Mouse (Mus musculus) neural tube, embryonic 13.5 days (tissue): ENCODE results near the gene Mkrn3. TPM values are rescaled to one million over a fixed set of nuclear protein-coding genes. Genes with fewer than 3 reads are reported as not detected.

Experiments used
- ATAC-seq: fragments of 200-750 bp; cut with Nextera tagmentation; 2 replicates; pipeline ENCODE4 v1.8.0; 2017; ENCODE audit warnings: low read depth, mild to moderate bottlenecking, moderate TSS enrichment, moderate library complexity
- H3K27ac ChIP-seq: fragments of 300-500 bp; sonication (generic); replicated peaks from 2 replicates; pipeline ENCODE4 v1.5.1; 2015; ENCODE audit warnings: moderate library complexity, mild to moderate bottlenecking, inconsistent platforms
- H3K27me3 ChIP-seq: fragments of 300-500 bp; sonication (generic); 2 replicates; pipeline ENCODE4 v1.6.1; 2015; ENCODE audit warnings: mild to moderate bottlenecking, inconsistent platforms
- H3K36me3 ChIP-seq: fragments of 300-500 bp; sonication (generic); 2 replicates; pipeline ENCODE4 v1.6.1; 2015; ENCODE audit warnings: mild to moderate bottlenecking, inconsistent platforms
- H3K4me1 ChIP-seq: fragments of 300-500 bp; sonication (generic); replicated peaks from 2 replicates; pipeline ENCODE4 v1.6.1; 2015; ENCODE audit warnings: inconsistent platforms
- H3K4me2 ChIP-seq: fragments of 300-500 bp; sonication (generic); 2 replicates; pipeline ENCODE4 v1.6.1; 2015; ENCODE audit warnings: inconsistent platforms, mild to moderate bottlenecking, moderate library complexity
- H3K4me3 ChIP-seq: fragments of 300-500 bp; sonication (generic); 2 replicates; pipeline ENCODE4 v1.5.1; 2015; ENCODE audit warnings: mild to moderate bottlenecking, inconsistent platforms
- H3K9ac ChIP-seq: fragments of 300-500 bp; sonication (generic); 2 replicates; pipeline ENCODE4 v1.6.1; 2015; ENCODE audit warnings: moderate library complexity, mild to moderate bottlenecking, inconsistent platforms
- H3K9me3 ChIP-seq: fragments of 300-500 bp; sonication (generic); 2 replicates; pipeline ENCODE4 v1.6.1; 2016; ENCODE audit warnings: inconsistent platforms
- WGBS: fragments of 180-500 bp; shearing (Covaris S2); methylation state at CpG from one replicate; pipeline ENCODE4 v1.1.7; 2015; 5-methylcytosine and 5-hydroxymethylcytosine counted together
- polyA plus RNA-seq: library from polyadenylated mRNA; unstranded; fragments of >200 nt; fragmentation: Nextera tagmentation; extraction: Ambion mirVana; gene quantifications from 2 replicates; pipeline ENCODE4 v1.2.1, GENCODE M21; 2015

Gene Mkrn3
- polyA plus RNA-seq, 1 experiment from 2014 or later = 14.4 TPM

DNA sequence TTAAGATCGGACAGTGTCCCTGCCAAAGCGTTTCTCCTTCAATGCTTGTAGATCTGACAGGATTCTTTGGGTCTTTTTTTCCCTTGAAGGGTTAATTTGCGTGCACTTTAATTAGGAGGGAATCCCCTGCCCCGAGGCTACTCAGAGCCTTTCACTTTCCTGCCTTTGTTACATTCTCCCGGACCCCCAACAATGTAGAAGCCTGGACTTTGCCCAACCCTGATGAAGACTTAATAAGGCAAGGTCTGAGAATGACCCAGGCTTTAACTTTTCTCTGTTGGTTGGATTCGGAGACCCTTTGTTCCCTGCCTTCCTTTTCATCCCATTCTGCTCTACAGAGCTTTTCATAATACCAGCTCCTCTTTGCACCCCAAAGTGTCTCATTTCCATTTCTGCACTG, 627 bp upstream of the Mkrn3 start:
- WGBS = 50% methylated on average over 6 of the region's 6 CpGs
- 0 out of 2 replicates have a peak, but pooled peaks have one; percentile 20 for ATAC-seq
- Histone ChIP-seq H3K4me1 (peaks cover 14% of the 10 kb centered on the region; the same call in 1 of the 2 replicates), H3K4me2 (peak overlapping the region; percentile 47), H3K27me3 (no peaks in the 10 kb centered on the region), H3K4me3 (peak overlapping the region; percentile 76), H3K36me3 (no peaks in the 10 kb centered on the region), H3K9ac (peak overlapping the region; percentile 67), H3K27ac (peak overlapping the region; percentile 86), H3K9me3 (0 out of 2 replicates have a peak, but pooled peaks cover 8% of the 10 kb centered on the region)

DNA sequence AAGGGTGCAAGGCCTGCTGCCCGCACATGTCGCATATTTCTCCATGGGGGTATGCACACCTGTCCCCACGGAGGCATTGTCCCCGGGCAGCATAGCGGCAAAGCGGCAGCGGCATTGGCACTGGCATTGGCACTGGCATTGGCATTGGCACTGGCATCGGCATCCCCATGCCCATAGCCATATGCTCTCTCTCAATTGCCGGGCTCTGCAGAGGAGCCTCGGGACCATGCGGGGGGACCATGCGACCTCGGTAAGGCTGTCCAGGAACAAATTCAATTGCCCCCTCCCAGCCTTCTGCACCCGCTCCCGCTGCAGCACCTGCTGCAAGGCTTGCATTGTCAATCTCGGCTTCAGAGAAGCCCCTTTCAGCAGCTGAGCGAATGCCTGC, 840 bp downstream of the Mkrn3 start:
- Histone ChIP-seq H3K4me1 (peaks cover 14% of the 10 kb centered on the region; the same call in 1 of the 2 replicates), H3K9me3 (0 out of 2 replicates have a peak, but pooled peaks cover 8% of the 10 kb centered on the region), H3K4me3 (peak overlapping the region; percentile 76), H3K36me3 (no peaks in the 10 kb centered on the region), H3K27me3 (no peaks in the 10 kb centered on the region), H3K27ac (peak overlapping the region; percentile 92), H3K4me2 (peak overlapping the region; percentile 78), H3K9ac (peak overlapping the region; percentile 89)
- ATAC-seq = peak; percentile 66
- 46% methylated on average over 17 of the region's 17 CpGs for WGBS

DNA sequence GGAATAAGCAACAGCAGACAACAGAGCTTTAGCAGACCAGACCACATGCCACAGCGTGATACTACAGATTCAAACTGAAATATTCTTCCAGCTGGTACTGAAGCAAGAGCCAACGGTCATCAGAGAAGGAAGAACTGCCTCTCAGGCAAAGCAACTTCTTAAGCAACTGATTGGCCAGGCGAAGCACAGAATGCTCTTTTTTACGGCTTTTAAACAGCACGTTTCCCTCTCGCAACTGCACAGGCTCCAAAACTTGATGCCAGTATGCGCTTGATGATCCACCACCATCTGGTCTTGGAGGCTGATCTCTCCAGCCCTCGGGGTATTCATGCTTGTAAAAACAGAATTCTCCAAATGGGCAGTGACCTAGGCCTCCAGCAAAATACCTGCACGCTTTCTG, 1.6 kb downstream of the Mkrn3 start:
- no peaks in the 10 kb centered on the region for H3K36me3 ChIP-seq
- H3K4me1 ChIP-seq = peaks cover 14% of the 10 kb centered on the region; the same call in 1 of the 2 replicates
- H3K9me3 ChIP-seq = 0 out of 2 replicates have a peak, but pooled peaks cover 8% of the 10 kb centered on the region
- H3K9ac ChIP-seq = peak overlapping the region; percentile 89
- peak overlapping the region; percentile 78 for H3K4me2 ChIP-seq
- no peaks in the 10 kb centered on the region for H3K27me3 ChIP-seq
- H3K4me3 ChIP-seq = peak overlapping the region; percentile 76
- WGBS = 60% methylated on average over 9 of the region's 9 CpGs
- peak overlapping the region; percentile 92 for H3K27ac ChIP-seq
- ATAC-seq = no peak

DNA sequence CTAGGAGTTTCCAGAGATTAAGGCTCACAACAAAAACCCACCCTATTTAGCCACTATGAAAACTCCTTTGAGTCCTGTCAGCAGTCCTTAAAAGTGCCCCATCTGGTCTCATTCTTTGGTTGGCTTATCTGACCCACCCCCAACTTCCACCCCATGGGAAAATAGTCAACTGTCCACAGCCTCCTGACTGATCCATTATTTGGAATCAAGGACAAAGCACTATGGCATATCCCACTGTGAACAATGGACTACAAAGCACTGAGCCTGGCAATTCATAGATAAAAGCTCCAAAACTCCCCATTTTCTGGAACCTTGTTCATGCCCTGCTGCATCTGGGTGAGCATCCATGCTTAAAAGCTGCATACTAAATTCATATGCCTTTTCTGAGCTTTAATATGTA, 3.8 kb downstream of the Mkrn3 start:
- H3K4me3 ChIP-seq = no peak overlapping the region
- no peaks in the 10 kb centered on the region for H3K27me3 ChIP-seq
- peak overlapping the region; percentile 46 for H3K27ac ChIP-seq
- no peak overlapping the region; the same call in 1 of the 2 replicates for H3K9ac ChIP-seq
- H3K4me1 ChIP-seq = peaks cover 14% of the 10 kb centered on the region; the same call in 1 of the 2 replicates
- no peak for ATAC-seq
- H3K9me3 ChIP-seq = 0 out of 2 replicates have a peak, but pooled peaks cover 11% of the 10 kb centered on the region
- H3K36me3 ChIP-seq = no peaks in the 10 kb centered on the region
- H3K4me2 ChIP-seq = peak overlapping the region; percentile 26

DNA sequence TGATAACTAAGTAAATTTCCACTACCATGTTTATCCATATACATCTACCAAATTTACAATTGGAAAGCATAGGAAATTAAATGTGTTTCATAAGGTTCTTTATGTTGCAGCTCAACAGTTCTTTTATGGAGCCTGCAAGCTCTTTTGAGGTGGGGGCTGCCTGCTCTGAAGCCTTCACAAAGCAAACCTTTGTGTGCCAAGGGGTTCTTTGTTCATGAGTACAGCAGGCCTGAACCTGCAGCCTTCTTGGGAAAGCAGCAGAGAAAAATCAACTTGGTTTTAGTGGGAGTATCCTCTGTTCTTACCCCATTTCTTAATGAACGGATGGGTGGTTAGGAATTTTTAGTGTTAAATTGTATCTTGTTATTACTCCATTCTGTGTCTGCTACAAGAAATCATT, 4.7 kb downstream of the Mkrn3 start:
- peak overlapping the region; percentile 52; the same call in 1 of the 2 replicates for H3K27ac ChIP-seq
- H3K4me1 ChIP-seq = peaks cover 14% of the 10 kb centered on the region; the same call in 1 of the 2 replicates
- ATAC-seq = no peak
- H3K9me3 ChIP-seq = 0 out of 2 replicates have a peak, but pooled peaks cover 11% of the 10 kb centered on the region
- no peak overlapping the region for H3K9ac ChIP-seq
- WGBS = 37% methylated on average over 1 of the region's 1 CpGs
- H3K36me3 ChIP-seq = no peaks in the 10 kb centered on the region
- H3K27me3 ChIP-seq = no peaks in the 10 kb centered on the region
- H3K4me3 ChIP-seq = no peak overlapping the region
- no peak overlapping the region for H3K4me2 ChIP-seq

DNA sequence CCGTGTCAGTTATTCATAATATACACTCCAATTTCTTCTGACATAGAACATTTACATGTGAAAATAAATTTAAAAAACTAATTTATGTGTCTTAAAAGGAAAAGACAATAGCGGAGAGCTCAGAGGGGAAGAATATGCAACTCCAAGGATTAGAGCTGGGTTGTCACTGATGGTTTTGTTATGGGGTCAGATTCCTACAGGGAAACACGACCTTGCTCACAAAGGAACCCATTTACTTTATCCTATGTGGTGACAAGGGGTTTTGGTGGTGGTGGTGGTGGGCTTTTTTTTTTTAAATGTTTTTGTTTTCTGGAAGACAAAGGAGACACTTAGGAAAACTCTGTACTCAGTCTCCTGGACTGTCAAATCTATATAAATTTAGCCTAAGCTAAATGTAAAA, 12.1 kb downstream of the Mkrn3 start:
- Histone ChIP-seq H3K9me3 (peaks cover 3% of the 10 kb centered on the region; the same call in 1 of the 2 replicates), H3K9ac (no peak overlapping the region), H3K4me2 (no peak overlapping the region), H3K4me3 (no peak overlapping the region), H3K27me3 (no peaks in the 10 kb centered on the region), H3K4me1 (no peaks in the 10 kb centered on the region; the same call in 1 of the 2 replicates), H3K36me3 (no peaks in the 10 kb centered on the region), H3K27ac (no peak overlapping the region)
- no peak for ATAC-seq
- 33% methylated on average over 3 of the region's 3 CpGs for WGBS

DNA sequence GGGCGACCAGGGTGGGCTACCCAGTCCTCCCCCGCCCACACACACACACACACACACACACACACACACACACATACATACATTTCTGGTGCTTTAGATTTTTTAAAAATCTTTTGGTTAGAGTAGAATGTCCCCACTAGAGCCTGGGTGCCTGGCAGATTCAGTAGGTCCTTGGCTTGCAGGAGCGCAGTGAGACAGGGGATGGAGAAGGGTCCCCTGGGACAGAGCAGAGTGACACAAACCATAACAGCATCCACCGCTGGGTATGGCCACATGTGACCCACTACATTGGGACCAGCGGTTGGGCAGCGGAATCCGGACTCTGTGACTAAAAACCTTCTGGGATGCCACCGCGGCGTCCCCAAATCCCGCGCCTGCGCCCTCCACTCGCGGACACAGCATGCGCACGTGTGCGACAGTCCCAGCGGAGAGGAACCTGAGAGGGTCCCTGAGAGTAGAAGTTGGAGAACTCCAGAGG, 13.3 kb downstream of the Mkrn3 start:
- peak; percentile 56; the same call in 1 of the 2 replicates for ATAC-seq
- Histone ChIP-seq H3K4me1 (no peaks in the 10 kb centered on the region; the same call in 1 of the 2 replicates), H3K36me3 (no peaks in the 10 kb centered on the region), H3K27me3 (no peaks in the 10 kb centered on the region), H3K9ac (peak overlapping the region; percentile 48; the same call in 1 of the 2 replicates), H3K9me3 (no peaks in the 10 kb centered on the region; the same call in 1 of the 2 replicates), H3K27ac (no peak overlapping the region), H3K4me3 (peak overlapping the region; percentile 28), H3K4me2 (peak overlapping the region; percentile 52)
- 39% methylated on average over 19 of the region's 19 CpGs for WGBS

DNA sequence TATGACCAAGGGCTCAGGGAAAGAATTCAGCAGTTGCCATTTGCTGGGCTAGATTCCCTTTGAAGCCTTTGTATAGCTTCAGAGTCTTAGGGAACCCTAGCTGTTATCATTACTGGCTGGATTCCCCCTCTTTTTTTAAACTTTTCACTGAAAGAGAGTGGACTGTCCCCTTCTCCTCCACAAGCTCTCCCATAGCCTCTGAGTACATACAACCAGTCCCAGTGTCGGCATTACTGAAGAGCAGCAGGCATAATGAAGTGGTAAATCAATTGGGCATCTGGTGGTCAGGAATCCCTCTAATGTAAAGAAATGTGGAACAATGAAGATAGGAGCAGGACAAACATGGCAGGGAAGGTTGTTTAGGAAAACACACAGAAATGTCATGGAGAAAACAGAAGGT, 27.7 kb downstream of the Mkrn3 start:
- H3K9me3 ChIP-seq = no peaks in the 10 kb centered on the region
- no peak overlapping the region for H3K9ac ChIP-seq
- H3K27ac ChIP-seq = no peak overlapping the region
- H3K27me3 ChIP-seq = no peaks in the 10 kb centered on the region
- 31% methylated on average over 1 of the region's 1 CpGs for WGBS
- H3K4me2 ChIP-seq = no peak overlapping the region
- ATAC-seq = no peak
- H3K36me3 ChIP-seq = no peaks in the 10 kb centered on the region
- H3K4me3 ChIP-seq = no peak overlapping the region
- H3K4me1 ChIP-seq = no peaks in the 10 kb centered on the region

DNA sequence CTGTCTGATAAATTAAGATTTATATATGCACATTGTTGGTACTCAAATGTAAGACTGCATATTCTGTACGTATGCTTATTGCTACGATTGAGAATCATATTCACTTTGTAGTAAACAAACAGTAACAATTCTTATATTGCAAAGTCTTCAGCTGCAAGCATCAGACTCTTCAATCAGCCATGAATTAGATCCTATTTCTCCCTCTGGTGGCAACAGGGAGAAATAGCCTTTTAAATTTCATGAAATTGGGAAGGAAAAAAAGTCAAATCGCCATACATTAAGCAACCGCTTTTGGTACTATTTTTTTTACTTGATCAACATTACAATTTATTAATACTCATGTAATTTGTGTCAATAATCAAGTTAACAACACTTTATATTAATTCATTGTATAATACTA, 31.6 kb downstream of the Mkrn3 start:
- Histone ChIP-seq H3K27me3 (no peaks in the 10 kb centered on the region), H3K9ac (no peak overlapping the region), H3K9me3 (no peaks in the 10 kb centered on the region), H3K27ac (no peak overlapping the region), H3K4me3 (no peak overlapping the region), H3K36me3 (no peaks in the 10 kb centered on the region), H3K4me1 (no peaks in the 10 kb centered on the region), H3K4me2 (no peak overlapping the region)
- 52% methylated on average over 4 of the region's 4 CpGs for whole genome bisulfite sequencing
- no peak for ATAC-seq

DNA sequence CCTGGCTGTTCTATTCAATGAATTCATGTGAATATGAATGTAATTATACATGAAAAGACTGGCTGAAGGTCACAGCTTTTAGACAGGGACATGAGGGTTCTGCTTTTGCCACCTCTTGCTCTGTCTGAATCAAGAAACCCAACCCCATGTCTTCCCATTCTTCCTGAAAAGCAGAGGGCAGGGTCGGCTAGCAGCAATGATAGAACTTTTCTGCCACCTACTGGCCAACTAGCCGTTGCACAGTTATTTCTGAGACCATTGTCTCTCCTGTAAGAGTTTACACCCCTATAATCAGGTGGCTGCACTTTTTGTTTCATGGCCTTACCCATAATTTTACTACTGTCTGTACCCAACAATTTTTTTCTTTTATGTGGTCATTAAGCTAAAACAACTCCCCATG, 37.5 kb downstream of the Mkrn3 start:
- Histone ChIP-seq H3K4me1 (peaks cover 15% of the 10 kb centered on the region), H3K9ac (no peak overlapping the region), H3K4me2 (no peak overlapping the region), H3K27ac (no peak overlapping the region), H3K9me3 (peaks cover 15% of the 10 kb centered on the region; the same call in 1 of the 2 replicates), H3K27me3 (no peaks in the 10 kb centered on the region), H3K36me3 (no peaks in the 10 kb centered on the region), H3K4me3 (no peak overlapping the region)
- WGBS = 14% methylated on average over 2 of the region's 2 CpGs
- peak; percentile 62 for ATAC-seq

DNA sequence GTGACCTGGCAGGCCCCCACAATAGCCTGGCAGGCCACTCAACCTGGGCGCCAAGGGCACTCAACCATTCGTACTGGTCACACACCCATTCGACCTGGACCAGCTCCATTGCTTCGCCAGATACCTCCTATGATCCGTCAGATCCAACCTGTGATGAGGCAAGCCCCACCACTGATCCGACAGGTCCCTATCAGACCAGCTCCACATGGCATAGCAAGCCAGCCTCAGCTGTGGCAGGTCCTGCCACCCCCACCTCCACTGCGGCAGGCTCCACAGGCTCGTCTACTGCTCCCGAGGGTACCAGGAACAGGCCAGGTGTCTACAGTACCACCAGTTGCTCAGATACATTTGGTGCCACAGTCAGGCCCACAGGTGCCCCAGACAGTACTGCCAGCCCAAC, 41.4 kb downstream of the Mkrn3 start:
- Histone ChIP-seq H3K4me1 (peaks cover 15% of the 10 kb centered on the region), H3K9me3 (peaks cover 18% of the 10 kb centered on the region; the same call in 1 of the 2 replicates), H3K9ac (peak overlapping the region; percentile 81; the same call in 1 of the 2 replicates), H3K4me3 (peak overlapping the region; percentile 57), H3K4me2 (peak overlapping the region; percentile 65), H3K27me3 (no peaks in the 10 kb centered on the region), H3K36me3 (no peaks in the 10 kb centered on the region), H3K27ac (no peak overlapping the region)
- WGBS = 86% methylated on average over 9 of the region's 9 CpGs
- ATAC-seq = no peak

DNA sequence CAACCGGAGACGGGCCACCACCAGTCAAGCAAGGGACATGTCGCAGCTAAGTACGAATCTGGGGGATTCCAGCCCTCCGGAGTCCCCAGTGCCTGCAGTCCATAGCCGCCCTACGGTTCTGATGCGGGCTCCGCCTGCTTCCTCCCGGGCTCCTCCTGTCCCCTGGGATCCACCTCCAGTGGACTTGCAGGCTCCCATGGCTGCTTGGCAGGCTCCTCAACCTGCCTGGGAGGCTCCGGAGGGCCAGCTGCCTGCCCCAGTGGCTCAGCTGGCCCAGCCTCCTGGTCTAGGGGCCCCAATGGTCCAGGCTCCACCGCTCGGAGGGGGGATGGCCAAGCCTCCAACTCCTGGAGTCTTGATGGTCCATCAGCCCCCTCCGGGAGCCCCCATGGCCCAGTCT, 42.6 kb downstream of the Mkrn3 start:
- Histone ChIP-seq H3K4me2 (peak overlapping the region; percentile 65), H3K27ac (peak overlapping the region; percentile 83), H3K4me3 (peak overlapping the region; percentile 57), H3K36me3 (no peaks in the 10 kb centered on the region), H3K9me3 (peaks cover 18% of the 10 kb centered on the region; the same call in 1 of the 2 replicates), H3K27me3 (no peaks in the 10 kb centered on the region), H3K4me1 (peaks cover 15% of the 10 kb centered on the region), H3K9ac (peak overlapping the region; percentile 81)
- WGBS = 41% methylated on average over 14 of the region's 14 CpGs
- peak; percentile 60 for ATAC-seq
